ENCODE assay signal across 8 mouse cellular contexts in the genomic region with DNA sequence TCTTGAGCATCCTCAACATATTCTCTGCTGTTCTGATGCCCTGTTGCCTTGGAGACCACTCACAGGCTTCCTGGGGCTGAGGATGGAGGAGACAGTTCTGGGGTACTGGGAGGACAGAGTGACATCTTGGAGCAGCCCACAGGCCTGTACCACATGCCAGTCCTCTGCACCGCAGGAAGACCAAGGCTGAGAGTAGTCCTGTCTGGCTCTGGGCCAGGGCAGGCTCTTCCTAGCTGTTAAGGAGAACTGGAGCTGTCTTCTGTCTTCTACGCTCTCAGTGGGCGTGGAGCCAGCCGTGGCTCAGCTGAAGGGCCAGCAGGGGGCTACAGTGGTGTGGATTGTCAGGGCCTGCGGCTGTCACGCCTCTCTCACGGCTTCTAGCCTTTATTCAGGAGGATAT. TPM values are rescaled to one million over a fixed set of nuclear protein-coding genes. Genes with fewer than 3 reads are reported as not detected.
DNase-seq lines count a peak whose midpoint lies in the region; ATAC-seq and TF ChIP-seq lines count a peak whose summit lies in the region.

No protein-coding gene starts in this region.

- no peaks in the 10 kb centered on the region for H3K27me3 ChIP-seq in embryonic facial prominence, embryonic 12.5 days
- peaks cover 5% of the 10 kb centered on the region; the same call in 1 of the 2 replicates for H3K27me3 ChIP-seq in hindbrain, embryonic 10.5 days (ENCODE audit: insufficient read depth, poor library complexity, severe bottlenecking)
- H3K27me3 ChIP-seq in midbrain, embryonic 15.5 days (replicated peaks): no peaks in the 10 kb centered on the region

- no peak overlapping the region for H3K4me2 ChIP-seq in embryonic facial prominence, embryonic 12.5 days (replicated peaks)
- H3K4me2 ChIP-seq in midbrain, embryonic 15.5 days: no peak overlapping the region

- no peaks in the 10 kb centered on the region for H3K9me3 ChIP-seq in embryonic facial prominence, embryonic 12.5 days
- H3K9me3 ChIP-seq in hindbrain, embryonic 10.5 days: no peaks in the 10 kb centered on the region
- no peaks in the 10 kb centered on the region for H3K9me3 ChIP-seq in midbrain, embryonic 15.5 days

- H3K27ac ChIP-seq in gastrocnemius, adult 2 months: no peak overlapping the region
- H3K27ac ChIP-seq in embryonic facial prominence, embryonic 12.5 days: no peak overlapping the region
- peak overlapping the region; percentile 78 for H3K27ac ChIP-seq in hindbrain, embryonic 10.5 days
- peak overlapping the region; percentile 22; the same call in 1 of the 2 replicates for H3K27ac ChIP-seq in midbrain, embryonic 15.5 days

- TF ChIP-seq CTCF in gastrocnemius, adult 2 months (IDR thresholded peaks at IDR 0.05): peak; percentile 37; the same call in 1 of the 2 replicates

- H3K36me3 ChIP-seq in embryonic facial prominence, embryonic 12.5 days: no peaks in the 10 kb centered on the region
- no peaks in the 10 kb centered on the region for H3K36me3 ChIP-seq in hindbrain, embryonic 10.5 days
- no peaks in the 10 kb centered on the region for H3K36me3 ChIP-seq in midbrain, embryonic 15.5 days (replicated peaks)

- no peak overlapping the region for H3K9ac ChIP-seq in embryonic facial prominence, embryonic 12.5 days
- H3K9ac ChIP-seq in midbrain, embryonic 15.5 days: no peak overlapping the region

- intact Hi-C loops in gastrocnemius, adult 2 months (cut with DNase I): no loop called here
- intact Hi-C loops in left cerebral cortex, postnatal 25 days (cut with DNase I): no loop called here

- 20% methylated on average over 7 of the region's 7 CpGs for WGBS in embryonic facial prominence, embryonic 12.5 days
- WGBS in hindbrain, embryonic 10.5 days: 19% methylated on average over 7 of the region's 7 CpGs
- WGBS in midbrain, embryonic 15.5 days: 9% methylated on average over 7 of the region's 7 CpGs

- DNase-seq in gastrocnemius, adult 2 months: peak; percentile 54
- no peak for DNase-seq in gastrocnemius, adult 18-20 months (ENCODE audit: low spot score)
- DNase-seq in ZHBTc4 (ENCODE audit: low read depth, low spot score): peak; percentile 72
- no peak for DNase-seq in hindbrain, embryonic 10.5 days (ENCODE audit: low spot score)
- DNase-seq in left cerebral cortex, postnatal 25 days (ENCODE audit: low spot score in 2 of 2): peak; percentile 71 to 82
- no peak for DNase-seq in spleen, postnatal 4 days (ENCODE audit: low spot score in 2 of 2)

- H3K4me3 ChIP-seq in gastrocnemius, adult 2 months: no peak overlapping the region
- no peak overlapping the region for H3K4me3 ChIP-seq in embryonic facial prominence, embryonic 12.5 days
- no peak overlapping the region for H3K4me3 ChIP-seq in hindbrain, embryonic 10.5 days
- no peak overlapping the region for H3K4me3 ChIP-seq in midbrain, embryonic 15.5 days

- 0 out of 2 replicates have a peak, but pooled peaks have one; percentile 61 for ATAC-seq in embryonic facial prominence, embryonic 12.5 days (ENCODE audit: insufficient number of reproducible peaks, insufficient read depth, low FRiP score, low TSS enrichment)
- ATAC-seq in midbrain, embryonic 15.5 days (replicated peaks): peak; percentile 75

- H3K4me1 ChIP-seq in embryonic facial prominence, embryonic 12.5 days: peaks cover 12% of the 10 kb centered on the region
- peaks cover 39% of the 10 kb centered on the region for H3K4me1 ChIP-seq in hindbrain, embryonic 10.5 days (replicated peaks)
- peaks cover 12% of the 10 kb centered on the region for H3K4me1 ChIP-seq in midbrain, embryonic 15.5 days

RNA-seq across cellular contexts. Expression of a gene that starts 57.8 kb away (rescaled TPM):
- 10 to 100 TPM; 25.5 to 26.1 TPM for total RNA-seq in gastrocnemius, adult 2 months (2021)
- total RNA-seq in gastrocnemius, adult 18-20 months (2021): 10 to 100 TPM; 17.9 to 27.9 TPM
- polyA plus RNA-seq in embryonic facial prominence, embryonic 12.5 days (2016; fragmentation: Nextera tagmentation; extraction: Ambion mirVana): 86.3 and 90.6 TPM in 2 replicates
- 60.5 and 62.3 TPM in 2 replicates for polyA plus RNA-seq in hindbrain, embryonic 10.5 days (2016; fragmentation: Nextera tagmentation; extraction: Ambion mirVana)
- total RNA-seq in left cerebral cortex, postnatal 25 days (2021): 10 to 100 TPM; 39.2 to 46.8 TPM
- polyA plus RNA-seq in midbrain, embryonic 15.5 days (2015; fragmentation: Nextera tagmentation; extraction: Ambion mirVana): 102 and 103 TPM in 2 replicates

Comparison
In these comparisons a context has a peak if more than half of its experiments do, and no peak if none do; other contexts are left out.
1. DNase-seq: peak in gastrocnemius, adult 2 months (single experiment), ZHBTc4 (single experiment) and left cerebral cortex, postnatal 25 days (2 of 2); none in gastrocnemius, adult 18-20 months (single experiment), hindbrain, embryonic 10.5 days (single experiment) and spleen, postnatal 4 days (0 of 2).
2. H3K27ac ChIP-seq: peak in hindbrain, embryonic 10.5 days (single experiment) and midbrain, embryonic 15.5 days (single experiment); none in gastrocnemius, adult 2 months (single experiment) and embryonic facial prominence, embryonic 12.5 days (single experiment).